Mouse (Mus musculus): ENCODE measurements around the gene Mgl2. TPM values are rescaled to one million over a fixed set of nuclear protein-coding genes. Genes with fewer than 3 reads are reported as not detected.

The Mgl2 gene
- polyA plus RNA-seq (2014; fragmentation: Illumina TruSeq; extraction: RNeasy Lipid Tissue Mini Kit (QIAGEN cat#74804); ENCODE audit: low read depth, low replicate concordance) = 5.1 TPM

DNA sequence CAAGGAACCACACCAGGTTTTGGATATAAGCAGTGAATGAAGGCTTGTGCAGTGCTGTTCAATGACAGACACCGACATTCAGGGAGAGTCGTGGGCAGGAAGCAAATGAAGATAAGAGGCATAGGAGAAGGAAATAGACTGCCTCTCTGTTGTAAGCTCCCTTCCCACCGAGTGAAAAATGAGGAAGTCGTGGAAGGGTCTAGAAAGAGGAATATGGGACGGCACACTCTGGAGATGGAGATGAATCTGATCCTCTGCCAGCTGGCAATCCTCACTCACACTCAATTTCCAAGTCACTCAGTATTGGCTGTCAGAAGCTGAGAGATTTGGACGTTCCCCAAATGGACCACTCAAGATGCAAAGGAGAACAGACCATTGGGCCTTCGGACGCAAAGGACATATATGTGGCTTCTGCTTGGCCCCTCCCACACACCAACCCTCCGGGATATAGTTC, at the start of gene Mgl2:
Mgl2 (plus strand) TSS at position 404 of the 454 bp plus-strand sequence.

DNA sequence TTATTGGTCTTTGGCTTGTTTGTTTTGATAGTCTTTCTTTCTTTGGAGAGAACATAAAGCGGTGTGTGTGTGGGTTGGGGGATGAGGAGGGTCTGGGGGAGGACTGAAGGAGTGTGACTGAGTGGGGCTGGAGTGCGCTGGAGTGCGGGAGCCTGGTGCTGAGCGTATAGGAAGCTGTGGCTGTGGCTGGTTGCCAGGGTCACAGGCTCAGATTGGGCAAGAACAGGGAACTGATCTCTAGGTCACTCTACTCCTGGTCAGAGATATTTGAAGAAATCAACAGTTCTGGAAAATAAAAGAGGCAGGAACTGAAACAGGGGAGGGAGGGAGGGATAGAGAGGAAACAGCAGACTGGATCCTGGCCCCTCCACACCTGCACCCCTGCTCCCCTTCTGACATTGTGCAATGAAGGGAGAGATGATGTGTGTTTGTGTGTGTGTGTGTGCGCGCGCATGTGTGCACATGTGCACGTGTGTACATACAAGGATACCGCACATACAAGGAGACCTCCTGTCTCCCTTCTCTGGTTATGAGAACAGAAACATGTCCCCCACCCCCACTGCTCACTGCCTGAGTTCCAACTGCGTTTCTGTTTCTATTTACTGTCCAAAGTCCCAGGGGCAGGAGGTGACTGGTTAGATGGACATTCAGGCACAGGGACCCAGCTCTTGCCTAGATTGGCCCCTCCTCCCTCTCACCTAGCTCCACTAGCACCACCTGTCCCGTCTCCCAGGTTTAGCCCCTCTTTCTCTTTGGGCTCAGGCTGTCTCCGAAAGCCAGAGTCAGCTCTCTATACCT, 37.9 kb upstream of the Mgl2 start, which contains the start of gene Asgr2:
Asgr2 (plus strand) TSS at position 659 of the 798 bp plus-strand sequence.

DNA sequence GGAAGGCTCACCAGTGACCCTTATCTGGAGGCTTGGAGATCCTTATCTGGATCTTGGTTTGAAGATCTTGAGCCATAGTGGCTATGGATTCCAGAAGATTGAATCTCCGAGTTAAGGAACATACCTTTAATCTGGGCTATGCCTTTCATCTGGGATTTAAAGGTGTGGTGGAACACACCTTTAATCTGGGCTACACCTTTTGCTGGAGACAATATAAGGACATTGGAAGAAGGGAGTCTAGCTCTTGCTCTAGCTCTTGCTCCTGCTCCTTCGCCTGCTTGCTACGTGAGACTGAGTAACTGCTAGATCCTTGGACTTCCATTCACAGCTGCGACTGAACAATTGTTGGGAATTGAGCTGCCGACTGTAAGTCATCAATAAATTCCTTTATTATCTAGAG, 25.8 kb downstream of the Mgl2 start, which contains the start of gene Clec10a:
Clec10a (plus strand) TSS at position 301 of the 400 bp plus-strand sequence.

Other genes starting within 250 kb of the Mgl2 start
- 2.0 TPM for gene Kctd11, start 248.9 kb upstream of the Mgl2 start, polyA plus RNA-seq (2014; fragmentation: Illumina TruSeq; extraction: RNeasy Lipid Tissue Mini Kit (QIAGEN cat#74804); ENCODE audit: low read depth, low replicate concordance)
- not detected for gene Acap1, start 234.8 kb upstream of the Mgl2 start, polyA plus RNA-seq (2014; fragmentation: Illumina TruSeq; extraction: RNeasy Lipid Tissue Mini Kit (QIAGEN cat#74804); ENCODE audit: low read depth, low replicate concordance)
- gene 2810408A11Rik, start 229.3 kb upstream of the Mgl2 start, polyA plus RNA-seq (2014; fragmentation: Illumina TruSeq; extraction: RNeasy Lipid Tissue Mini Kit (QIAGEN cat#74804); ENCODE audit: low read depth, low replicate concordance) = 1.1 TPM
- 3.5 TPM for gene Neurl4, start 229.3 kb upstream of the Mgl2 start, polyA plus RNA-seq (2014; fragmentation: Illumina TruSeq; extraction: RNeasy Lipid Tissue Mini Kit (QIAGEN cat#74804); ENCODE audit: low read depth, low replicate concordance)
- 15.6 TPM for gene Gps2, start 216.4 kb upstream of the Mgl2 start, polyA plus RNA-seq (2014; fragmentation: Illumina TruSeq; extraction: RNeasy Lipid Tissue Mini Kit (QIAGEN cat#74804); ENCODE audit: low read depth, low replicate concordance)
- 156 TPM for gene Eif5a, start 208.4 kb upstream of the Mgl2 start, polyA plus RNA-seq (2014; fragmentation: Illumina TruSeq; extraction: RNeasy Lipid Tissue Mini Kit (QIAGEN cat#74804); ENCODE audit: low read depth, low replicate concordance)
- 12.8 TPM for gene Ybx2, start 194.5 kb upstream of the Mgl2 start, polyA plus RNA-seq (2014; fragmentation: Illumina TruSeq; extraction: RNeasy Lipid Tissue Mini Kit (QIAGEN cat#74804); ENCODE audit: low read depth, low replicate concordance)
- gene Slc2a4, start 182.1 kb upstream of the Mgl2 start, polyA plus RNA-seq (2014; fragmentation: Illumina TruSeq; extraction: RNeasy Lipid Tissue Mini Kit (QIAGEN cat#74804); ENCODE audit: low read depth, low replicate concordance) = 1.3 TPM
- gene Cldn7, start 165.6 kb upstream of the Mgl2 start, polyA plus RNA-seq (2014; fragmentation: Illumina TruSeq; extraction: RNeasy Lipid Tissue Mini Kit (QIAGEN cat#74804); ENCODE audit: low read depth, low replicate concordance) = 10.0 TPM
- gene Ctdnep1, start 149.2 kb upstream of the Mgl2 start, polyA plus RNA-seq (2014; fragmentation: Illumina TruSeq; extraction: RNeasy Lipid Tissue Mini Kit (QIAGEN cat#74804); ENCODE audit: low read depth, low replicate concordance) = 38.7 TPM
- 8.3 TPM for gene Elp5, start 147.8 kb upstream of the Mgl2 start, polyA plus RNA-seq (2014; fragmentation: Illumina TruSeq; extraction: RNeasy Lipid Tissue Mini Kit (QIAGEN cat#74804); ENCODE audit: low read depth, low replicate concordance)
- gene Gabarap, start 139.2 kb upstream of the Mgl2 start, polyA plus RNA-seq (2014; fragmentation: Illumina TruSeq; extraction: RNeasy Lipid Tissue Mini Kit (QIAGEN cat#74804); ENCODE audit: low read depth, low replicate concordance) = 681 TPM
- gene Phf23, start 134.6 kb upstream of the Mgl2 start, polyA plus RNA-seq (2014; fragmentation: Illumina TruSeq; extraction: RNeasy Lipid Tissue Mini Kit (QIAGEN cat#74804); ENCODE audit: low read depth, low replicate concordance) = 9.9 TPM
- 0.57 TPM for gene Dvl2, start 129.7 kb upstream of the Mgl2 start, polyA plus RNA-seq (2014; fragmentation: Illumina TruSeq; extraction: RNeasy Lipid Tissue Mini Kit (QIAGEN cat#74804); ENCODE audit: low read depth, low replicate concordance)
- 21.1 TPM for gene Acadvl, start 114.9 kb upstream of the Mgl2 start, polyA plus RNA-seq (2014; fragmentation: Illumina TruSeq; extraction: RNeasy Lipid Tissue Mini Kit (QIAGEN cat#74804); ENCODE audit: low read depth, low replicate concordance)
- gene Dlg4, start 113.4 kb upstream of the Mgl2 start, polyA plus RNA-seq (2014; fragmentation: Illumina TruSeq; extraction: RNeasy Lipid Tissue Mini Kit (QIAGEN cat#74804); ENCODE audit: low read depth, low replicate concordance) = 0.53 TPM
- not detected for gene Asgr1, start 76.2 kb upstream of the Mgl2 start, polyA plus RNA-seq (2014; fragmentation: Illumina TruSeq; extraction: RNeasy Lipid Tissue Mini Kit (QIAGEN cat#74804); ENCODE audit: low read depth, low replicate concordance)
- gene Asgr2, start 37.7 kb upstream of the Mgl2 start, polyA plus RNA-seq (2014; fragmentation: Illumina TruSeq; extraction: RNeasy Lipid Tissue Mini Kit (QIAGEN cat#74804); ENCODE audit: low read depth, low replicate concordance) = not detected
- not detected for gene Clec10a, start 25.9 kb downstream of the Mgl2 start, polyA plus RNA-seq (2014; fragmentation: Illumina TruSeq; extraction: RNeasy Lipid Tissue Mini Kit (QIAGEN cat#74804); ENCODE audit: low read depth, low replicate concordance)
- not detected for gene Slc16a11, start 82.4 kb downstream of the Mgl2 start, polyA plus RNA-seq (2014; fragmentation: Illumina TruSeq; extraction: RNeasy Lipid Tissue Mini Kit (QIAGEN cat#74804); ENCODE audit: low read depth, low replicate concordance)
- gene Slc16a13, start 90.7 kb downstream of the Mgl2 start, polyA plus RNA-seq (2014; fragmentation: Illumina TruSeq; extraction: RNeasy Lipid Tissue Mini Kit (QIAGEN cat#74804); ENCODE audit: low read depth, low replicate concordance) = 17.3 TPM
- 5.3 TPM for gene Bcl6b, start 99.5 kb downstream of the Mgl2 start, polyA plus RNA-seq (2014; fragmentation: Illumina TruSeq; extraction: RNeasy Lipid Tissue Mini Kit (QIAGEN cat#74804); ENCODE audit: low read depth, low replicate concordance)
- gene 0610010K14Rik, start 107.6 kb downstream of the Mgl2 start, polyA plus RNA-seq (2014; fragmentation: Illumina TruSeq; extraction: RNeasy Lipid Tissue Mini Kit (QIAGEN cat#74804); ENCODE audit: low read depth, low replicate concordance) = 1.1 TPM
- gene Gm21988, start 109.5 kb downstream of the Mgl2 start, polyA plus RNA-seq (2014; fragmentation: Illumina TruSeq; extraction: RNeasy Lipid Tissue Mini Kit (QIAGEN cat#74804); ENCODE audit: low read depth, low replicate concordance) = 1.6 TPM
- gene Rnasek, start 109.5 kb downstream of the Mgl2 start, polyA plus RNA-seq (2014; fragmentation: Illumina TruSeq; extraction: RNeasy Lipid Tissue Mini Kit (QIAGEN cat#74804); ENCODE audit: low read depth, low replicate concordance) = 57.2 TPM
- 2.0 TPM for gene Alox12, start 125.0 kb downstream of the Mgl2 start, polyA plus RNA-seq (2014; fragmentation: Illumina TruSeq; extraction: RNeasy Lipid Tissue Mini Kit (QIAGEN cat#74804); ENCODE audit: low read depth, low replicate concordance)
- gene Alox12e, start 192.3 kb downstream of the Mgl2 start, polyA plus RNA-seq (2014; fragmentation: Illumina TruSeq; extraction: RNeasy Lipid Tissue Mini Kit (QIAGEN cat#74804); ENCODE audit: low read depth, low replicate concordance) = not detected
- gene Alox15, start 221.7 kb downstream of the Mgl2 start, polyA plus RNA-seq (2014; fragmentation: Illumina TruSeq; extraction: RNeasy Lipid Tissue Mini Kit (QIAGEN cat#74804); ENCODE audit: low read depth, low replicate concordance) = not detected

All from kidney, adult 10 weeks (tissue).